Mouse (Mus musculus): ENCODE measurements around the gene Wbp1l.

The Wbp1l gene

DNA sequence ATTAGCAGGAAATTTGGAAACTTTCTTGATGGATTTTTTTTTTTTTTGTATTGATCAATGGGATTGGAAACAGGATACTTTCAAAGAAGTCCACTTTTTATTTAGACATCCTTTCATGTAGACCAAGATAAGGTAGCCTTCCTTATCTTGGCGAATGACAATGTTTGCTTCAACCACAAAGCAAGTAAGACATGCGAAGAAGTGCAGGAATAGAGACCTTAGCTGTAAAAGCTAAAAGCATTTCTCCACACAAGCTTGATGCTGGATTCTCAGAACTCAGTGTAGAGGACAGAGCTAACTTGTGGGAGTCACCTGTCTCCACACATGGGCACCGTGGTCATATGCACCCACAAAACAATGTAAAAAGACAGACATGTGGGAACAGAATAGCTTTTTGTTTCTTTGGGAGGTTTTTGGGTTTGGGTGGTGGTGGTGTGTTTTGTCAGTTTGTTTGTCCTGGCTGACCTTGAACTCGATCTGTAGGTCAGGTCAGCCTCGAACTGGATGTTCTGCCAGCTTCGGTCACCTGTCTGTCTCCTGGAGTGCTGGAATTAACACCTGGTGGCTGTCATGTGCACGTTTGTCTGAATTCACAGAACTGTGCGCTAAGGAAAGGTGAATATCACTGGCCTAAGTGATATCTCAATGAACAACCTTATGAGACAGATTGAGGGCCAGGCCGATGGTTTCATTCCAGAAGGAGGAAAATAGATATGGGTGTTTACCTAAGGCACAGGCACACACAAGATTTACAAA, 107.8 kb downstream of the Wbp1l start:
- DNase-seq = no peak
